Mouse (Mus musculus) kidney, embryonic 15.5 days (tissue): Measurements from ENCODE around the gene Srp9. TPM values are rescaled to one million over a fixed set of nuclear protein-coding genes. Genes with fewer than 3 reads are reported as not detected.
A peak's percentile ranks its signal among the peaks of the same experiment; 100 is the strongest.

Experiments used
- ATAC-seq: fragments of 200-750 bp; cut with Nextera tagmentation; replicated peaks from 2 replicates; pipeline ENCODE4 v1.8.0; 2017; ENCODE audit warnings: moderate TSS enrichment; ENCODE audit not compliant: low FRiP score
- H3K27ac ChIP-seq: fragments of 300-500 bp; sonication (generic); 2 replicates; pipeline ENCODE4 v1.5.1; 2015; ENCODE audit warnings: mild to moderate bottlenecking, inconsistent platforms
- H3K27me3 ChIP-seq: fragments of 300-500 bp; sonication (generic); 2 replicates; pipeline ENCODE4 v1.6.1; 2015; ENCODE audit warnings: inconsistent platforms
- H3K36me3 ChIP-seq: fragments of 300-500 bp; sonication (generic); 2 replicates; pipeline ENCODE4 v1.6.1; 2015; ENCODE audit warnings: inconsistent platforms
- H3K4me1 ChIP-seq: fragments of 300-500 bp; sonication (generic); 2 replicates; pipeline ENCODE4 v1.6.1; 2015; ENCODE audit warnings: inconsistent platforms
- H3K4me2 ChIP-seq: fragments of 300-500 bp; sonication (generic); 2 replicates; pipeline ENCODE4 v1.6.1; 2015; ENCODE audit warnings: moderate library complexity, mild to moderate bottlenecking, inconsistent platforms
- H3K4me3 ChIP-seq: fragments of 300-500 bp; sonication (generic); replicated peaks from 2 replicates; pipeline ENCODE4 v1.5.1; 2015; ENCODE audit warnings: mild to moderate bottlenecking, inconsistent platforms
- H3K9ac ChIP-seq: fragments of 300-500 bp; sonication (generic); 2 replicates; pipeline ENCODE4 v1.6.1; 2015; ENCODE audit warnings: mild to moderate bottlenecking, inconsistent platforms
- H3K9me3 ChIP-seq: fragments of 300-500 bp; sonication (generic); replicated peaks from 2 replicates; pipeline ENCODE4 v1.6.1; 2016; ENCODE audit warnings: inconsistent platforms
- WGBS: fragments of 180-500 bp; shearing (Covaris S2); methylation state at CpG from one replicate; pipeline ENCODE4 v1.1.7; 2015; ENCODE audit warnings: mixed read lengths; 5-methylcytosine and 5-hydroxymethylcytosine counted together
- polyA plus RNA-seq: library from polyadenylated mRNA; unstranded; fragments of >200 nt; fragmentation: Nextera tagmentation; extraction: Ambion mirVana; gene quantifications from 2 replicates; pipeline ENCODE4 v1.2.1, GENCODE M21; 2015

Srp9 gene
- polyA plus RNA-seq, 1 experiment from 2014 or later, result 151 TPM

DNA sequence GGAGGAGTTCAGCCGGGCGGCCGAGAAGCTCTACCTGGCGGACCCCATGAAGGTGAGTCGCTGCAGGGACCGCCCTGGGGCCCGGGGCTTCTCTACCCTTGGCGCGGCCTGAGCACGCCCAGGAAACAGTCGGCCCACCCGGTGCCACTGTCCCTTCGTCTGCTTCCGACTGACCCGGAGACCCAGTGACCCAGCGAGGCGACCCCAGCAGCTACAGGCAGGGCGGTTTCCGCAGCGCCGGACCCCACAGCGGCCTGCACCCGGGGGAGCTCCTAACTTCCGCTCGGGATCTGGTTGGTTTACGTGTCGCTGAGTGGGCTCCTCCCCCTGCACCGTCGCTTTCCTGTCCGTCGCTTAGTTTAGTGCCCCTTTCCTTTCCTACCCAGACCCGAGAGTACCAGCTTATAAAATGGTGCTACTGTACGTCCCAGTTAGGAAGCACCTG lies 409 bp downstream of the Srp9 start:
- Histone ChIP-seq H3K9me3 (no peaks in the 10 kb centered on the region), H3K4me1 (peaks cover 19% of the 10 kb centered on the region), H3K4me3 (peak overlapping the region; percentile 84), H3K36me3 (peaks cover 29% of the 10 kb centered on the region), H3K4me2 (peak overlapping the region; percentile 65), H3K27me3 (no peaks in the 10 kb centered on the region), H3K27ac (peak overlapping the region; percentile 93), H3K9ac (peak overlapping the region; percentile 81)
- ATAC-seq, result peak; percentile 97
- under 1% methylated on average over 33 of the region's 33 CpGs for WGBS

DNA sequence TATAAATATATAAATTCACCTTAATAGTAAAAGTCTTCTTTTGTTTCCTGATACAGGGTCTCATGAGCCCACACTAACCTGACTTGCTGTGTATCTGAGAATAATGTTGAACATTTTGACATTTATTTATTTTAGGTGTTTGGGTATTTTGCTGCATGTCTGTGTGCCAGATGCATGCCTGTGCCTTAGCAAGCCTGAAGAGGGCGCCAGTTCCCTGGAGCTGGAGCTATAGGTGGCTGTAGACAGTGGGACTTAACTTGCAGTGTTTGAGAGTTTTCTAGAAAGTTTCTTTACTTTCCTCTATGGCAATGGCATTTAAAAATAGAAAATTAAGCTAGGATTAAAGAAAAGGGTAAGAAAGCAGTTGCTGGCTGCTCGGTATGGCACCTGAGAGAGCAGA lies 6.3 kb downstream of the Srp9 start:
- WGBS, result 66% methylated on average over 2 of the region's 2 CpGs
- Histone ChIP-seq H3K9me3 (no peaks in the 10 kb centered on the region), H3K4me3 (no peak overlapping the region), H3K27me3 (no peaks in the 10 kb centered on the region), H3K36me3 (peaks cover 50% of the 10 kb centered on the region), H3K4me1 (peaks cover 11% of the 10 kb centered on the region), H3K27ac (no peak overlapping the region), H3K9ac (no peak overlapping the region), H3K4me2 (no peak overlapping the region)
- ATAC-seq, result no peak

DNA sequence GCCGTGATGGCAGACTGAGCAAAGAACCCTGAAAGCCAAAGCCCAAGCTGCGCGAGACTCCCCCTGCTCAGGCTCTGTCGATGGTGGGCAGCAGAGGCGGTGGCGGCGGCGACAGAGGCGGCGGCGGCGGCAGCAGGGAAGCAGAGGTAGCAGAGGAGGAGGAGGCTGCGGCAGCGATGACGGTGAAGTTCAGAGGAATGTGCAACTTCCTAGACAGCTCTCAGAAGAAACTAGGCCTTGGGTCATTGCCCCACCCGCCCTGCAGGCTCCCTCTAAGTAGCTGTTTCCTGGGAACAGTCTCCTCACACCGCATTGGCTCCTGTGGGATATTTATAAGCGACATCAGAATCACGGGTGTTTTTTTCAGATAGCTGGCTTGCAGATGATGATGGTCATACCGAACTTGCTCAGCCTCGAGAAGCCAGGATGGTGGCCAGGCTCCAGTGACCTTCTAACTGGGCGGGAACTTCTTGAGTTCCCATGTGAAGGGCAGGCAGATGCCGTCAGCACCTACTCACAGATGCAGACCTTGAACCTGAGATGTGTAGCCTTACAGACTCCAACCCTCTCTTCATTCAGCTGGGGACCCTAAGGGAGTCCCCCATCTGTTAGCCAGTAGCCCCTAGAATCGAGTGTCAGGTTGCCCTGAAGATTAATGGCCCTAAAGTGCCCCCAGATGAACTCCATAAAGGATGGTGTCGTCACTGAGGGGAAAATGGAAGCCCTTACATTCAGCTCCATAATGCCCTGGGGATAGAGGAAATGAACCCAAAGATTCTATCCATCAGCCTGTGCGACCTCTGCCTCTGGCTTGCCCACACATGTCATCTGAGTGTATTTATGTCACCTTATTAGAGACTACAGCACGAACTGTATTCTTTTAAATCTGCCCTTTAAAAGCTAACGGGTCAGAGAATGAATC lies 12.9 kb downstream of the Srp9 start:
- ATAC-seq, result no peak
- WGBS, result 48% methylated on average over 28 of the region's 28 CpGs
- H3K4me2 ChIP-seq, result peak overlapping the region; percentile 46

DNA sequence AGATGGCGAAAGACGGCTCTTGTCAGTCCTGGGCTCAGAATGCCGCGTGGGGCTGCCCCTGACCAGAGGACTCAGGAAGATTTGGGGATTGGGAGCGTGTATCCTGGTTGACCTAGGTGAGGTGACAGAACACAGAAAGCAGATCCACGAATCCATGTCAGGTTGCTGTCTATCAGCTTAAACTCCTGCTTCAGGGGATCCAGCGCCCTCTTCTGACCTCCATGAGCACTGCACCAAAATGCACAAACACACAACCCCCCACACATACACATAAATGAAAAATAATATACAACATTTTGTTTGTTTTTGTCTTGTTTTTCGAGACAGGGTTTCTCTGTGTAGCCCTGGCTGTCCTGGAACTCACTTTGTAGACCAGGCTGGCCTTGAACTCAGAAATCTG lies 13.6 kb downstream of the Srp9 start:
- Histone ChIP-seq H3K4me1 (peaks cover 14% of the 10 kb centered on the region), H3K9me3 (no peaks in the 10 kb centered on the region), H3K4me3 (no peak overlapping the region), H3K27me3 (no peaks in the 10 kb centered on the region), H3K9ac (no peak overlapping the region), H3K36me3 (no peaks in the 10 kb centered on the region), H3K27ac (no peak overlapping the region), H3K4me2 (no peak overlapping the region)
- no peak for ATAC-seq
- 57% methylated on average over 8 of the region's 8 CpGs for WGBS

More for the DNA sequence above, 12.9 kb downstream of the Srp9 start:
- Histone ChIP-seq H3K36me3 (peaks cover 4% of the 10 kb centered on the region), H3K4me3 (no peak overlapping the region; the same call in 1 of the 2 replicates), H3K9ac (no peak overlapping the region), H3K27ac (no peak overlapping the region), H3K27me3 (no peaks in the 10 kb centered on the region), H3K4me1 (peaks cover 14% of the 10 kb centered on the region), H3K9me3 (no peaks in the 10 kb centered on the region)

DNA sequence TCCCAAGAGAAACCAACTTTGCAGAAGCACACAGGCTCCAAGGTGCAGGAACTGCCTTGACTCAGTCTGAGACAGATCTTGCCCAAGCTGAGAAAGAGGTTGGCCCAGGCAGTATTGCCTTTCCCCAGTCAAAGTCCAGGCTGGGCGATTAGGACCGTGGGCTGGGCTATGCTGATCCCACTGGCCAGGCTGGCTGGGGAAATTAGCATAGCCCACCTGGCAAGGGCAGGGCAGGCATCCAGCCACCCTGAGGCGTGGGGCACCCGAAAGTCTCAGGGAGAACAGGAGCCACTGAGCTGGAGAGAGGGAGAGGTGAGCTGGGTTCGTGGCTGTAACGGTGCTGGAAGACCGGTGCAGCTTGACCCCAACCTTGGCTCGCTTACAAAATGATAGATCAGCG lies 15.4 kb downstream of the Srp9 start:
- ATAC-seq, result no peak; the same call in 1 of the 2 replicates
- 31% methylated on average over 9 of the region's 9 CpGs for WGBS
- H3K9ac ChIP-seq, result no peak overlapping the region

DNA sequence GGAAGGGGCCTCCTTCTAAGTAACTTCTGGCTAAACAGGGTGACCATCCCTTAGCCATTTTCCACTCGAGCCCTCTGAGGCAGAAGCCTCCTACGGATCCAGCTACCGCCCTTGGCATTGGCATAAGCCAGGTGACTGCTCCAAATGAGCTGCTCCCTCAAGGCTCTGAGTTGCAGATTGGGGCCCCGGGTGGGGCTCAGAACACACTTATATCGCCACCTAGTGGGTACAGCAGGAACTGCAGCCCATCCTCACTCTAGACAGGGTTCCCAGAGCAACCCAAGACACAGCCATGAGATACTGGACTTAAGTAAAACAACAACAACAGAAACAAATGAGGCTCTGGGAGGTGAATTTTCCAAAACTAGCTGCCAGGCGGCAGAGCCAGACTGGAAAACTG lies 15.8 kb downstream of the Srp9 start:
- H3K36me3 ChIP-seq, result no peaks in the 10 kb centered on the region
- H3K4me2 ChIP-seq, result peak overlapping the region; percentile 45
- H3K9me3 ChIP-seq, result no peaks in the 10 kb centered on the region
- peak; percentile 66 for ATAC-seq
- H3K9ac ChIP-seq, result no peak overlapping the region
- H3K4me3 ChIP-seq, result no peak overlapping the region
- peaks cover 14% of the 10 kb centered on the region for H3K4me1 ChIP-seq
- WGBS, result 4% methylated on average over 6 of the region's 6 CpGs
- H3K27ac ChIP-seq, result no peak overlapping the region
- H3K27me3 ChIP-seq, result no peaks in the 10 kb centered on the region

More for the DNA sequence above, 15.4 kb downstream of the Srp9 start:
- Histone ChIP-seq H3K36me3 (no peaks in the 10 kb centered on the region), H3K4me2 (peak overlapping the region; percentile 45), H3K4me3 (no peak overlapping the region), H3K9me3 (no peaks in the 10 kb centered on the region), H3K27me3 (no peaks in the 10 kb centered on the region), H3K27ac (no peak overlapping the region), H3K4me1 (peaks cover 14% of the 10 kb centered on the region)

DNA sequence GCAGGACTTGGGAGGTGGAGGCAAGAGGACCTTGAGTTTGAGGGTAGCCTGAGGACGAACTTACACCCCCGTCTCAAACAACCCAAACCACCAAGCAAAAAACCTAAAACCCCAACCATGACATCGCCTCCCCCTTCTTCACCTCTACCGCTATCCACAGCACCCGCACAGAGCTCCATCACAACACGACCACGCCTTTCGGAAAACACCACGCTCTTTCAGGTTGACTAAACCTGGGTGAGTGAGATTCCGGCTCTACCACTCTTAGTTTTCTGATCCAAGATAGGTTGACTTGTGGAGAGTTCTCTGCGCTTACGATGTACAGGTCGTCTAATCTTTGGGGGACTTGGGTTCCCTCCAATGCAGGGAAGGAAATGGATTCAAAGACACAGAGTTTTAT lies 18.2 kb downstream of the Srp9 start:
- ATAC-seq, result no peak
- Histone ChIP-seq H3K9ac (no peak overlapping the region), H3K4me2 (no peak overlapping the region), H3K27me3 (no peaks in the 10 kb centered on the region), H3K9me3 (no peaks in the 10 kb centered on the region), H3K36me3 (no peaks in the 10 kb centered on the region), H3K4me1 (peaks cover 6% of the 10 kb centered on the region), H3K4me3 (no peak overlapping the region), H3K27ac (no peak overlapping the region)
- WGBS, result 91% methylated on average over 13 of the region's 13 CpGs

DNA sequence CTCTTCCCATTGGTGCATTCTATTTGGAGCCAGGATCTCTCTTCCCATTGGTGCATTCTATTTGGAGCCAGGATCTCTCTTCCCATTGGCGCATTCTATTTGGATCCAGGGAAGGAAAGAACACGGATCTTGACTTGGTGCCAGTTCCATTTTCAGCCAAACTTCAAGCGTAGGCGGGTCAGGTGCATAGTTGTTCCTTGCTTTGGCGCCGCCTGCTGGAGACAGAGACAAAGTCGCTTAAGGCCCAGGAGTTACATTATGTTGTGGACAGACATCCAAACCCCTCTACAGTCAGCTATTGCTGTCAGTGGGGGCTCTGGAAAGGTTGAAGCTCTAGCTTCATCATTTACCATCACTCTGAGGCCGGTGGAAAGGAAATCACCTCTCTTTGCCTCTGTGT lies 18.8 kb downstream of the Srp9 start:
- H3K4me2 ChIP-seq, result no peak overlapping the region
- peaks cover 6% of the 10 kb centered on the region for H3K4me1 ChIP-seq
- no peak overlapping the region for H3K27ac ChIP-seq
- no peak for ATAC-seq
- no peaks in the 10 kb centered on the region for H3K9me3 ChIP-seq
- no peak overlapping the region for H3K4me3 ChIP-seq
- H3K9ac ChIP-seq, result no peak overlapping the region
- no peaks in the 10 kb centered on the region for H3K36me3 ChIP-seq
- H3K27me3 ChIP-seq, result no peaks in the 10 kb centered on the region
- WGBS, result 74% methylated on average over 8 of the region's 8 CpGs

DNA sequence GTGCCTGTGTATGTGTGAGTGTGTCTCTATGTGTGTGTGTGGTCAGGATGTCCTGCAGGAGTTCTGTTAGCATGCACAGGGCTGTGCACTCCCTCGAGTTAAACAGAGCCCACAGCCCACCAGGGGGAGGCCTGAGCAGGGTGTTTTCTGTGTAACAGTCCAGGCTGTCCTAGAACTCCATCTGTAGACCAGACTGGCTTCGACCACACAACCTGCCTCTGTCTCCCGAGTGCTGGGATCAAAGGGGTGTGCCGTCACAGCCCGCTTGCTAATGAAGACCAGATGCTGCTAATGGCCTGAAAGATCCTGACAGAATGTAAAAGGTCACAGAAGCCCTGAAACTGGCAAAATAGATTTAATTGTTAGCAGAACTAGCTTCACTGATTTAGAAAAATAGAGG lies 21.0 kb downstream of the Srp9 start:
- no peak overlapping the region for H3K27ac ChIP-seq
- H3K9ac ChIP-seq, result no peak overlapping the region
- H3K9me3 ChIP-seq, result no peaks in the 10 kb centered on the region
- no peak overlapping the region for H3K4me2 ChIP-seq
- H3K4me3 ChIP-seq, result no peak overlapping the region
- no peaks in the 10 kb centered on the region for H3K36me3 ChIP-seq
- H3K27me3 ChIP-seq, result no peaks in the 10 kb centered on the region
- no peak for ATAC-seq
- H3K4me1 ChIP-seq, result no peaks in the 10 kb centered on the region
- 40% methylated on average over 5 of the region's 5 CpGs for WGBS

DNA sequence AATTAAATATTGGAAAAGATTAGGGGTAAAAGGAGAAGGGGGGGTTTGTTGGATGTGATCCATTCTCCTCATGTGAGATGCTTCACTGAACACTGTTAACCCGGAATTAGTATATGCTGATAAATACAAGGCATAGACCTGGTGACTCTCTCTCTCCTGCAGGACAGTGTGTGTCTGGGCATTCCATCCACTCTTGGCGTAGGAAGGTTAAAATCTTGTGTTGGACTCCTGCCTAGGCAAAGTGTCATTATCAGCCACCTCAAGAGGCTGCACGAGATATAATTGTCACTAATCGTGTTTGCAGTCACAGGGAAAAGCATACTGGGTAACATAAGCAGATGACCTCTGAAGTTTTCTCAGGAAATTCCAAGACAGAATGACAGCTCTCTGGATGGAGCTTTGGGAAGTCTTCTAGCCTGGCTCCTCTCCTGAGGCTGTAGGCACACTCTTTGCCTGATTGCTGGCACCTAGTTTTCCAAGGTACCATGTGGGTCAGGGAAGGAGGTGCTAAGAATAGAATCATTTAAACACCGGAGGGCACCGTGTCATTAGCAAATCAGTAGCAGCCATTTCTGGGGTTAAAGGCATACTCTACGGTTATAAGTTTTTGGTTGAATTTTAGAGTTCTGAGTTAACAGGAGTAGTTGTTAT lies 24.5 kb downstream of the Srp9 start:
- no peak overlapping the region for H3K4me2 ChIP-seq
- no peaks in the 10 kb centered on the region for H3K9me3 ChIP-seq
- H3K4me3 ChIP-seq, result no peak overlapping the region
- H3K4me1 ChIP-seq, result no peaks in the 10 kb centered on the region
- no peaks in the 10 kb centered on the region for H3K27me3 ChIP-seq
- no peak overlapping the region for H3K27ac ChIP-seq
- 74% methylated on average over 7 of the region's 7 CpGs for WGBS
- no peak for ATAC-seq
- H3K9ac ChIP-seq, result no peak overlapping the region
- no peaks in the 10 kb centered on the region for H3K36me3 ChIP-seq

DNA sequence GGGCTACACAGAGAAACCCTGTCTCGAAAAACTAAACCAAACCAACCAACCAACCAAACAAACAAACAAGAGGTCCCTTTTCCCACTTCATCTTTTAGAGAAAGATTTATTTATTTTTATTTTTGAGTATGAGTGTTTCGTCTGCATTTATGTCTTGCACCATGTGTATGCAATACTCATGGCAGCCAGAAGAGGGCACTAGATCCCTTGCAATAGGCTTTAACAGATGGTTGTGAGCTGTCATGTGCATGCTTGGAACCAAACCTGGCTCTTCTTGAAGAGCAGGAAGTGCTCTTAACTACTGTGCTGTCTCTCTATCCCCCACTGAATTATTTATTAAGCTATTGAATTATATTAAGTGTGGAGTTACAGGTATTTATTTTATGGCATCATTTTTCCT lies 25.4 kb downstream of the Srp9 start:
- no peak overlapping the region for H3K4me3 ChIP-seq
- H3K27ac ChIP-seq, result no peak overlapping the region
- no peaks in the 10 kb centered on the region for H3K36me3 ChIP-seq
- H3K27me3 ChIP-seq, result no peaks in the 10 kb centered on the region
- H3K9me3 ChIP-seq, result no peaks in the 10 kb centered on the region
- H3K4me1 ChIP-seq, result no peaks in the 10 kb centered on the region
- 95% methylated on average over 2 of the region's 2 CpGs for WGBS
- no peak overlapping the region for H3K4me2 ChIP-seq
- no peak overlapping the region for H3K9ac ChIP-seq
- ATAC-seq, result no peak

DNA sequence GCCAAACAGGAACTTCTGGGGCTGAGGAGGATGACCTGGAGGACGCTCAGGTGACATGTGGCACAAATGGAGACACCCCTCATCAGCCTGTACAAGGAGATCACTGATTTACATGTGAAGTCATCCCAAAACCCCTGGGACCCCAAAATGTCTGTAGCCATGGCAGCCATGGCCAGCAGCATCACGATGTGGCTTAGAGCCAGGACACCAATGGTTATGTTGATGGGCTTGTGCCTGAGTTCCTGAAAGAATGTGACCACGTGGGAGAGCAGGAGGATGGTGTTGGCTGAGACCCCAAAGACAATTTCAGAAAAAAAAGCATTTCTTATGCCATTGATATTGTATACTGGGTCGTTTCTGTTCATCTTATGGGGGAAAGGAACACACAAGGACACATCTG lies 33.2 kb downstream of the Srp9 start:
- 73% methylated on average over 4 of the region's 4 CpGs for WGBS
- H3K9ac ChIP-seq, result no peak overlapping the region
- ATAC-seq, result no peak
- no peaks in the 10 kb centered on the region for H3K9me3 ChIP-seq
- no peak overlapping the region for H3K4me2 ChIP-seq
- H3K4me3 ChIP-seq, result no peak overlapping the region
- no peaks in the 10 kb centered on the region for H3K27me3 ChIP-seq
- H3K4me1 ChIP-seq, result no peaks in the 10 kb centered on the region
- no peaks in the 10 kb centered on the region for H3K36me3 ChIP-seq
- no peak overlapping the region for H3K27ac ChIP-seq
